In the genomic region with DNA sequence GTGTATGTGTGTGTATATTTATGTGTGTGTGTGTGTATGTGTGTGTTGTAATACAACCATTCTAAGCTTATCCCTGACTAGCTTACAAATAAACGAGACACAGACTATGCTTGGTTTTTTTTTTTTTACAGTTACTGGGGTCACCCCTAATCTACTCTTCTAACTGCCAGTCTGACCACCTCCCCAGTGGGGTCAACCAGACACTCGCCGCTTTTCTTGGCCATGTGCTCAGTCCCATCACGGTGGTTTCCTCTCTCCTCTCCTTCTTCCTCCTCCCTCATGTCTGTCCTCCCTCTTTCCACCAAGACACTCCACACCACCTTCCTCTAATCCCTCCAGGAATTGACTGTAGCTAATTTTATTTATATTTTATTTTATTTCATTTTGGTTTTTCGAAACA, we compare ENCODE assay signal across 31 mouse cellular contexts.
"Had no signal": no experiment of that assay in that cellular context is flagged by ENCODE, and none has a peak within 500 bp of the region (broad histone marks: within the 10 kb centered on the region; RNA-seq: fewer than 3 reads in every experiment).

No protein-coding gene starts in this region.

- H3K4me3 ChIP-seq: limb, embryonic 12.5 days; limb, embryonic 13.5 days; limb, embryonic 15.5 days; liver, embryonic 12.5 days; liver, embryonic 13.5 days; liver, embryonic 15.5 days; lung, embryonic 15.5 days; megakaryocyte, embryonic 14.5 days; midbrain, embryonic 10.5 days; midbrain, embryonic 12.5 days; midbrain, embryonic 13.5 days; midbrain, embryonic 15.5 days; myocyte; neural tube, embryonic 12.5 days had no signal

- H3K9ac ChIP-seq: limb, embryonic 12.5 days; limb, embryonic 13.5 days; limb, embryonic 15.5 days; liver, embryonic 12.5 days; liver, embryonic 13.5 days; liver, embryonic 14.5 days; liver, embryonic 15.5 days; liver, postnatal 0 days; lung, embryonic 14.5 days; lung, embryonic 15.5 days; midbrain, embryonic 12.5 days; midbrain, embryonic 13.5 days; midbrain, embryonic 15.5 days; neural tube, embryonic 12.5 days had no signal

- H3K4me2 ChIP-seq: limb, embryonic 12.5 days; limb, embryonic 13.5 days; limb, embryonic 15.5 days; liver, embryonic 11.5 days; liver, embryonic 12.5 days; liver, embryonic 13.5 days; liver, embryonic 15.5 days; lung, embryonic 14.5 days; lung, embryonic 15.5 days; midbrain, embryonic 11.5 days; midbrain, embryonic 12.5 days; midbrain, embryonic 13.5 days; midbrain, embryonic 15.5 days; neural tube, embryonic 12.5 days had no signal

- DNase-seq: left cerebral cortex, postnatal 4 days; liver; liver, embryonic 13.5 days; liver, postnatal 0 days; lung, adult 18-20 months; lung, adult 2 months; lung, embryonic 14.5 days; lung, postnatal 10 days; lung, postnatal 14 days; lung, postnatal 36 days; lung, postnatal 4 days; midbrain, embryonic 14.5 days had no signal

- ATAC-seq: liver, embryonic 12.5 days; liver, postnatal 0 days; lung, postnatal 0 days; midbrain, embryonic 13.5 days; midbrain, embryonic 15.5 days; midbrain, embryonic 16.5 days had no signal

- H3K4me1 ChIP-seq: liver, embryonic 12.5 days; liver, embryonic 13.5 days; liver, embryonic 15.5 days; megakaryocyte, embryonic 14.5 days; midbrain, embryonic 10.5 days; midbrain, embryonic 12.5 days; midbrain, embryonic 13.5 days; midbrain, embryonic 15.5 days; neural tube, embryonic 12.5 days had no signal

- H3K36me3 ChIP-seq: limb, embryonic 12.5 days; limb, embryonic 13.5 days; limb, embryonic 15.5 days; liver, embryonic 12.5 days; liver, embryonic 13.5 days; liver, embryonic 15.5 days; lung, embryonic 15.5 days; midbrain, embryonic 10.5 days; midbrain, embryonic 12.5 days; midbrain, embryonic 13.5 days; midbrain, embryonic 15.5 days; neural tube, embryonic 12.5 days had no signal

- H3K27ac ChIP-seq: limb, embryonic 12.5 days; limb, embryonic 13.5 days; limb, embryonic 15.5 days; liver, embryonic 12.5 days; liver, embryonic 13.5 days; liver, embryonic 14.5 days; liver, embryonic 15.5 days; lung, embryonic 15.5 days; macrophage; midbrain, embryonic 10.5 days; midbrain, embryonic 12.5 days; midbrain, embryonic 13.5 days; midbrain, embryonic 15.5 days; neural tube, embryonic 12.5 days had no signal

- H3K9me3 ChIP-seq: limb, embryonic 12.5 days; limb, embryonic 13.5 days; limb, embryonic 15.5 days; liver, embryonic 12.5 days; liver, embryonic 13.5 days; liver, embryonic 15.5 days; lung, embryonic 15.5 days; megakaryocyte, embryonic 14.5 days; midbrain, embryonic 10.5 days; midbrain, embryonic 12.5 days; midbrain, embryonic 13.5 days; midbrain, embryonic 15.5 days; neural tube, embryonic 12.5 days had no signal

- H3K27me3 ChIP-seq: limb, embryonic 12.5 days; limb, embryonic 13.5 days; limb, embryonic 15.5 days; liver, embryonic 12.5 days; liver, embryonic 13.5 days; liver, embryonic 15.5 days; lung, embryonic 15.5 days; megakaryocyte, embryonic 14.5 days; midbrain, embryonic 12.5 days; midbrain, embryonic 13.5 days; midbrain, embryonic 15.5 days; neural tube, embryonic 12.5 days had no signal
